Mouse (Mus musculus): ENCODE results near the gene Igf1.

- TF ChIP-seq GATA1 (IDR thresholded peaks at IDR 0.05; ENCODE audit: borderline replicate concordance, low read length) = no peak
- no peak for TF ChIP-seq FLI1 (IDR thresholded peaks at IDR 0.05; ENCODE audit: low read length)
Measured at GRCm38 (mm10) chr10:87812157-87813072, 45.6 kb upstream of the Igf1 start.

Measured in megakaryocyte, embryonic 14.5 days (primary cell).